Mouse (Mus musculus) heart, postnatal 10 days (tissue): Measurements from ENCODE around the gene Pld4. TPM values are rescaled to one million over a fixed set of nuclear protein-coding genes. Genes with fewer than 3 reads are reported as not detected.

Source experiments
- microRNA-seq, 2 experiments: library from miRNA; unstranded; fragments of <30 nt; microRNA quantifications; one replicate each; pipeline ENCODE4 v1.2.0; 2022
- total RNA-seq, 2 experiments: library from RNA; stranded (reverse); gene quantifications; 2 replicates each; pipeline ENCODE4 v1.2.3; 2021

Gene Pld4
- total RNA-seq, 2 experiments from 2014 or later, result 5.7 to 5.8 TPM

Small RNA genes within 50 kb of the gene (microRNA-seq; reads per million reads assigned to microRNA genes)
- 0 to 0.70 reads per million in 2 experiments for gene Mir6940

Other genes starting within 250 kb of the Pld4 start
- gene Tmem179, start 243.9 kb upstream of the Pld4 start, total RNA-seq, result not detected
- gene Inf2, start 171.9 kb upstream of the Pld4 start, total RNA-seq, result 10 to 100 TPM; 18.4 to 23.3 TPM
- 100 to 1,000 TPM; 129 to 136 TPM for gene Adssl1, start 140.6 kb upstream of the Pld4 start, total RNA-seq
- gene Siva1, start 116.0 kb upstream of the Pld4 start, total RNA-seq, result 10 to 100 TPM; 26.4 to 31.4 TPM
- gene Akt1, start 85.8 kb upstream of the Pld4 start, total RNA-seq, result 100 to 1,000 TPM; 346 to 355 TPM
- 1 to 10 TPM; 7.7 to 8.5 TPM for gene Zbtb42, start 81.8 kb upstream of the Pld4 start, total RNA-seq
- 10 to 100 TPM; 11.3 to 11.9 TPM for gene Cep170b, start 40.2 kb upstream of the Pld4 start, total RNA-seq
- 10 to 100 TPM; 13.6 to 17.4 TPM for gene Ahnak2, start 42.0 kb downstream of the Pld4 start, total RNA-seq
- 1 to 10 TPM; 2.4 to 3.1 TPM for gene Clba1, start 48.3 kb downstream of the Pld4 start, total RNA-seq
- 10 to 100 TPM; 13.7 to 16.6 TPM for gene Cdca4, start 68.8 kb downstream of the Pld4 start, total RNA-seq
- gene Gpr132, start 107.6 kb downstream of the Pld4 start, total RNA-seq, result under 1 TPM; 0.17 to 0.19 TPM
- 10 to 100 TPM; 36.1 to 38.5 TPM for gene Jag2, start 169.1 kb downstream of the Pld4 start, total RNA-seq
- gene Nudt14, start 181.5 kb downstream of the Pld4 start, total RNA-seq, result 10 to 100 TPM; 11.7 to 11.8 TPM
- gene Btbd6, start 215.8 kb downstream of the Pld4 start, total RNA-seq, result 10 to 100 TPM; 22.9 to 24.5 TPM
- gene Brf1, start 240.0 kb downstream of the Pld4 start, total RNA-seq, result 10 to 100 TPM; 29.3 to 35.8 TPM